Mouse (Mus musculus) cortical plate, adult 2 months (tissue): Measurements from ENCODE around the gene 2410137M14Rik.

Experiments
- CTCF ChIP-seq: fragments of 200-500 bp; IDR thresholded peaks from 2 replicates; pipeline ENCODE4 v1.5.1; 2011; ENCODE audit warnings: mild to moderate bottlenecking, control low read depth, low read length; ENCODE audit not compliant: insufficient read depth; ENCODE audit errors: extremely low read depth
- POLR2A ChIP-seq: fragments of 200-500 bp; IDR thresholded peaks from 2 replicates; pipeline ENCODE4 v1.6.1; 2011; ENCODE audit warnings: mild to moderate bottlenecking, low read length, control low read depth; ENCODE audit not compliant: insufficient read depth; ENCODE audit errors: extremely low read depth

DNA sequence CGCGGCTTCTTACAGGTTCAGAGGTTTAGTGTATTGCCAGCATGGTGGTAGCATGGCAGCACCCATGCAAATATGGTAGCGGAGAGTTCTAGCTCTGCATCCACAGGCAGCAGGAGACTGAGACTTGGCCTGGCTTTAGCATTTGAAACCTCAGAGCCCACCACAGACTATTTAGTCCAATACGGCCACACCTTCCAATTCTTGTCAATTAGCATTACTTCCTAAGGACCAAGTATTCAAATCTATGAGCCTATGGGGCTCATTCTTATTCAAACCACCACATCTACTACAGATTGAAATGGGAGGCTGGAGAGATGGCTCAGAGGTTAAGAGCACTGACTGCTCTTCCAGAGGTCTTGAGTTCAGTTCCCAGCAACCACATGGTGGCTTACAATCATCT lies 46.4 kb upstream of the 2410137M14Rik start:
- no peak for TF ChIP-seq CTCF
- TF ChIP-seq POLR2A = no peak
